Mouse (Mus musculus) stomach, postnatal 0 days (tissue): ENCODE measurements around the gene Usp49.

Source experiments
- CTCF ChIP-seq: IDR thresholded peaks from 2 replicates; pipeline ENCODE4 v1.5.1; 2016; ENCODE audit warnings: antibody characterized with exemption, low read depth, mild to moderate bottlenecking, moderate library complexity
- EP300 ChIP-seq: optimal IDR thresholded peaks from 2 replicates; pipeline ENCODE3; 2016; ENCODE audit warnings: antibody characterized with exemption

- TF ChIP-seq CTCF (peak; percentile 46), EP300 (no peak)
Observed at GRCm38 (mm10) chr17:47627791-47628190, 2.7 kb upstream of the Usp49 start.
